Mouse (Mus musculus): Measurements from ENCODE around the gene Muc4. TPM values are rescaled to one million over a fixed set of nuclear protein-coding genes. Genes with fewer than 3 reads are reported as not detected.

Muc4 gene
- total and polyA plus RNA-seq, 2 experiments, result 0.02 to 0.18 TPM

DNA sequence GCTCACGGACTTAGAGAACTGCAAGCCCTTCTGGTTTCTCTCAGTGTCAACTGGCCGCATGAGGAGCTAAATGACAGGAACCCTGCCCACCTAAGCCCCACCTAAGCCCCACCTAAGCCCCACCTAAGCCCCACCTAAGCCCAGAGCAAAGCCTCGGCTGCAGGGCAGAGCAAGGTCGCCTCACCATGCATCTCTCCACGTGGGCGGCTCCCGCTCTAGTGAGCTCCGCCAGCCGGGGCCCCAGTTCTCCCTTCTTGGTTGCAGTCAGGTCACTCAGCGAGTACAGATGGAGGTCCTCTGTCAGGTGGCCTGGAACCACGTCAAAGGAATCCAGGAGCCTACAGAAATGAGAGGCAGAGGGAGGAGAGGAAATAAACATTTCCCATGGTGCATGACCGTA lies 89.7 kb downstream of the Muc4 start:
- no peaks in the 10 kb centered on the region for H3K79me2 ChIP-seq (ENCODE audit: control insufficient read depth, insufficient read depth, low read length)
- no peaks in the 10 kb centered on the region for H3K27me3 ChIP-seq (ENCODE audit: control insufficient read depth, insufficient read depth, low read length)
- H3K4me3 ChIP-seq (ENCODE audit: insufficient read depth, low read depth, low read length), result no peak overlapping the region
- no peak overlapping the region for H3K27ac ChIP-seq (replicated peaks; ENCODE audit: insufficient read depth, low read depth, low read length)
- DNase-seq (ENCODE audit: extremely low read depth, low read depth, low spot score), result no peak
- 89% methylated on average over 12 of the region's 12 CpGs for WGBS
- no peaks in the 10 kb centered on the region for H3K4me1 ChIP-seq (ENCODE audit: control insufficient read depth, insufficient read depth, low read length)
- no peak overlapping the region for H3K9ac ChIP-seq (ENCODE audit: low read depth, low read length)
- peaks cover 29% of the 10 kb centered on the region for H3K36me3 ChIP-seq (ENCODE audit: control insufficient read depth, insufficient read depth, low read length)
- TF ChIP-seq POLR2A (IDR thresholded peaks at IDR 0.05; ENCODE audit: extremely low read depth, insufficient read depth, low read length) (no peak), CTCF (IDR thresholded peaks at IDR 0.05; ENCODE audit: low read depth, low read length) (no peak)

DNA sequence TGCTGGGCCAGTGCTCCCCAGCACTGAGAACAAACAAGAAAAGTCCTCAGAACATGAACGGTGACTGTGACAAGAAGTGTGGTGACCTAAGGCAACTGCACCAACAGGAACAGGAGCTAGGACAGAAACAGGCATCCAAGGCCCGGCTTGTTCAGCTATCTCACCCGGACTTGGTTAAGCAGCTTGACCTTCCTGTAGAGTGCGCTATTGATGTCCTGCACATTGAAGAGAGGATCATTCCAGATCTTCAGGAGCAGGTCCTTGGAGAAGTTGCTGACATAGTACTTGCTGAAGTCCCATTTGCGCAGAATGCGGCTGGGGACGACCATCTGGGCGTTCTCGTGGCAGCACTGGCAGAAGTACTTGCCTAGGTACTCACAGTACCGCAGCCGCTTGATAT lies 90.8 kb downstream of the Muc4 start:
- no peak overlapping the region for H3K9ac ChIP-seq (ENCODE audit: low read depth, low read length)
- peaks cover 29% of the 10 kb centered on the region for H3K36me3 ChIP-seq (ENCODE audit: control insufficient read depth, insufficient read depth, low read length)
- TF ChIP-seq POLR2A (IDR thresholded peaks at IDR 0.05; ENCODE audit: extremely low read depth, insufficient read depth, low read length), result no peak
- TF ChIP-seq CTCF (IDR thresholded peaks at IDR 0.05; ENCODE audit: low read depth, low read length), result no peak
- no peaks in the 10 kb centered on the region for H3K4me1 ChIP-seq (ENCODE audit: control insufficient read depth, insufficient read depth, low read length)
- 92% methylated on average over 11 of the region's 11 CpGs for WGBS
- no peak overlapping the region for H3K27ac ChIP-seq (replicated peaks; ENCODE audit: insufficient read depth, low read depth, low read length)
- no peaks in the 10 kb centered on the region for H3K27me3 ChIP-seq (ENCODE audit: control insufficient read depth, insufficient read depth, low read length)
- no peak for DNase-seq (ENCODE audit: extremely low read depth, low read depth, low spot score)
- H3K79me2 ChIP-seq (ENCODE audit: control insufficient read depth, insufficient read depth, low read length), result no peaks in the 10 kb centered on the region
- H3K4me3 ChIP-seq (ENCODE audit: insufficient read depth, low read depth, low read length), result no peak overlapping the region

DNA sequence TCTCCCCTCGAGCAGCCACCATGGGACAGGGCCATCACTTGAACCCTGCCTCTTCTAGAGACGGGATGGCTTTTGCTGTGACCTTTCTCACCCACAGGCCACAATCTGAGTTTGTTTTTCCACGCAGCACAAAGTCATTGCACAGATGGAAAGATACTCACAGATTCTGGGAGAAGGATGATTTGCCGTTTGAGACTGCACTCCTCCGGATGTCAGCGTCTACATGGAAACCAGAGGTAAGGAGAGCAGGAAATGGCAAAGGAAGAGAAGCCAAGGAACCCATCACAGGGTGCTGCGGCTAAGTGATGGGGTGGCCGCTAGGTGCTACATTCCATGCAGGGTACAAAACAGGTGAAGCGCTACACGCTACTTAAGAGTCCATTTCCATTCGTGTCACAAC lies 93.4 kb downstream of the Muc4 start:
- WGBS, result 85% methylated on average over 11 of the region's 11 CpGs
- Histone ChIP-seq H3K9ac (ENCODE audit: low read depth, low read length) (no peak overlapping the region), H3K4me1 (ENCODE audit: control insufficient read depth, insufficient read depth, low read length) (no peaks in the 10 kb centered on the region), H3K36me3 (ENCODE audit: control insufficient read depth, insufficient read depth, low read length) (peaks cover 31% of the 10 kb centered on the region), H3K27ac (replicated peaks; ENCODE audit: insufficient read depth, low read depth, low read length) (no peak overlapping the region), H3K79me2 (ENCODE audit: control insufficient read depth, insufficient read depth, low read length) (no peaks in the 10 kb centered on the region), H3K4me3 (ENCODE audit: insufficient read depth, low read depth, low read length) (no peak overlapping the region), H3K27me3 (ENCODE audit: control insufficient read depth, insufficient read depth, low read length) (no peaks in the 10 kb centered on the region)
- TF ChIP-seq POLR2A (IDR thresholded peaks at IDR 0.05; ENCODE audit: extremely low read depth, insufficient read depth, low read length) (no peak), CTCF (IDR thresholded peaks at IDR 0.05; ENCODE audit: low read depth, low read length) (no peak)
- no peak for DNase-seq (ENCODE audit: extremely low read depth, low read depth, low spot score)

GRCm38 (mm10) chr16:32831501-32831900 lies 95.8 kb downstream of the Muc4 start:
- Histone ChIP-seq H3K9ac (ENCODE audit: low read depth, low read length) (no peak overlapping the region), H3K27ac (replicated peaks; ENCODE audit: insufficient read depth, low read depth, low read length) (no peak overlapping the region), H3K4me1 (ENCODE audit: control insufficient read depth, insufficient read depth, low read length) (no peaks in the 10 kb centered on the region), H3K79me2 (ENCODE audit: control insufficient read depth, insufficient read depth, low read length) (no peaks in the 10 kb centered on the region), H3K27me3 (ENCODE audit: control insufficient read depth, insufficient read depth, low read length) (no peaks in the 10 kb centered on the region), H3K36me3 (ENCODE audit: control insufficient read depth, insufficient read depth, low read length) (peaks cover 23% of the 10 kb centered on the region), H3K4me3 (ENCODE audit: insufficient read depth, low read depth, low read length) (no peak overlapping the region)
- no peak for TF ChIP-seq POLR2A (IDR thresholded peaks at IDR 0.05; ENCODE audit: extremely low read depth, insufficient read depth, low read length)
- TF ChIP-seq CTCF (IDR thresholded peaks at IDR 0.05; ENCODE audit: low read depth, low read length), result no peak
- 96% methylated on average over 4 of the region's 4 CpGs for WGBS
- no peak for DNase-seq (ENCODE audit: extremely low read depth, low read depth, low spot score)

Other genes with a start within 250 kb of the Muc4 start
- gene Slc51a, start 248.0 kb upstream of the Muc4 start, total RNA-seq (2014; rRNA removed), result not detected in 2 replicates
- 0.06 TPM in 1 of 2 replicates, not detected in the other for gene Slc51a, start 248.0 kb upstream of the Muc4 start, polyA plus RNA-seq (2012; rRNA removed)
- gene Zdhhc19, start 239.6 kb upstream of the Muc4 start, total RNA-seq (2014; rRNA removed), result not detected in 2 replicates
- not detected in 2 replicates for gene Zdhhc19, start 239.6 kb upstream of the Muc4 start, polyA plus RNA-seq (2012; rRNA removed)
- gene Tfrc, start 127.0 kb upstream of the Muc4 start, total RNA-seq (2014; rRNA removed), result 16.0 and 36.5 TPM in 2 replicates
- 3.9 and 4.4 TPM in 2 replicates for gene Tfrc, start 127.0 kb upstream of the Muc4 start, polyA plus RNA-seq (2012; rRNA removed)
- 1.9 and 4.9 TPM in 2 replicates for gene Tnk2, start 92.0 kb upstream of the Muc4 start, total RNA-seq (2014; rRNA removed)
- gene Tnk2, start 92.0 kb upstream of the Muc4 start, polyA plus RNA-seq (2012; rRNA removed), result 33.4 and 35.7 TPM in 2 replicates
- not detected in 2 replicates for gene Muc20, start 61.5 kb downstream of the Muc4 start, total RNA-seq (2014; rRNA removed)
- gene Muc20, start 61.5 kb downstream of the Muc4 start, polyA plus RNA-seq (2012; rRNA removed), result not detected in 2 replicates
- not detected in 2 replicates for gene Smbd1, start 74.6 kb downstream of the Muc4 start, total RNA-seq (2014; rRNA removed)
- gene Smbd1, start 74.6 kb downstream of the Muc4 start, polyA plus RNA-seq (2012; rRNA removed), result not detected in 2 replicates
- gene Fyttd1, start 141.6 kb downstream of the Muc4 start, total RNA-seq (2014; rRNA removed), result 20.6 and 21.4 TPM in 2 replicates
- gene Fyttd1, start 141.6 kb downstream of the Muc4 start, polyA plus RNA-seq (2012; rRNA removed), result 4.7 and 5.3 TPM in 2 replicates
- gene Rubcn, start 141.9 kb downstream of the Muc4 start, total RNA-seq (2014; rRNA removed), result 12.6 and 16.8 TPM in 2 replicates
- gene Rubcn, start 141.9 kb downstream of the Muc4 start, polyA plus RNA-seq (2012; rRNA removed), result 15.0 and 17.0 TPM in 2 replicates
- 9.8 and 11.3 TPM in 2 replicates for gene Lrch3, start 178.2 kb downstream of the Muc4 start, total RNA-seq (2014; rRNA removed)
- gene Lrch3, start 178.2 kb downstream of the Muc4 start, polyA plus RNA-seq (2012; rRNA removed), result 3.7 and 5.3 TPM in 2 replicates